Mouse (Mus musculus): ENCODE results near the gene Ttc25.
"Not testable (repeated sequence)": the region's sequence is repeated elsewhere in the genome, so short reads cannot be mapped to it uniquely, and the experiment has no call there.

Gene Ttc25

GRCm38 (mm10) chr11:100528375-100529165, 16.8 kb upstream of the Ttc25 start:
- no peak for DNase-seq (ENCODE audit: low read depth, low spot score)

GRCm38 (mm10) chr11:100533871-100534270, 11.5 kb upstream of the Ttc25 start:
- no peak for DNase-seq (ENCODE audit: low read depth, low spot score)

GRCm38 (mm10) chr11:100534411-100534810, 11.0 kb upstream of the Ttc25 start:
- not testable (repeated sequence) for DNase-seq (ENCODE audit: low read depth, low spot score)

GRCm38 (mm10) chr11:100534821-100535220, 10.6 kb upstream of the Ttc25 start:
- DNase-seq (ENCODE audit: low read depth, low spot score), result not testable (repeated sequence)

- no peak for DNase-seq (ENCODE audit: low read depth, low spot score)
Measured at GRCm38 (mm10) chr11:100535996-100536395, 9.4 kb upstream of the Ttc25 start.

GRCm38 (mm10) chr11:100536466-100536865, 8.9 kb upstream of the Ttc25 start:
- no peak for DNase-seq (ENCODE audit: low read depth, low spot score)

- DNase-seq (ENCODE audit: low read depth, low spot score), result no peak
Measured at GRCm38 (mm10) chr11:100540966-100541365, 4.4 kb upstream of the Ttc25 start.

- DNase-seq (ENCODE audit: low read depth, low spot score), result no peak
Measured at GRCm38 (mm10) chr11:100541577-100541976, 3.8 kb upstream of the Ttc25 start.

- DNase-seq (ENCODE audit: low read depth, low spot score), result no peak
Measured at GRCm38 (mm10) chr11:100545746-100546085, 309 bp downstream of the Ttc25 start.

- no peak for DNase-seq (ENCODE audit: low read depth, low spot score)
Measured at GRCm38 (mm10) chr11:100546955-100547354, 1.5 kb downstream of the Ttc25 start.

GRCm38 (mm10) chr11:100548141-100548540, 2.7 kb downstream of the Ttc25 start:
- DNase-seq (ENCODE audit: low read depth, low spot score), result no peak

GRCm38 (mm10) chr11:100549466-100549865, 4.1 kb downstream of the Ttc25 start:
- DNase-seq (ENCODE audit: low read depth, low spot score), result no peak

GRCm38 (mm10) chr11:100550101-100550500, 4.7 kb downstream of the Ttc25 start:
- no peak for DNase-seq (ENCODE audit: low read depth, low spot score)

- no peak for DNase-seq (ENCODE audit: low read depth, low spot score)
Measured at GRCm38 (mm10) chr11:100552842-100553241, 7.4 kb downstream of the Ttc25 start.

GRCm38 (mm10) chr11:100555583-100555982, 10.2 kb downstream of the Ttc25 start:
- peak; percentile 52 for DNase-seq (ENCODE audit: low read depth, low spot score)

GRCm38 (mm10) chr11:100557563-100557962, 12.2 kb downstream of the Ttc25 start:
- no peak for DNase-seq (ENCODE audit: low read depth, low spot score)

- DNase-seq (ENCODE audit: low read depth, low spot score), result no peak
Measured at GRCm38 (mm10) chr11:100559476-100559875, 14.1 kb downstream of the Ttc25 start.

- no peak for DNase-seq (ENCODE audit: low read depth, low spot score)
Measured at GRCm38 (mm10) chr11:100561748-100562147, 16.3 kb downstream of the Ttc25 start.

- DNase-seq (ENCODE audit: low read depth, low spot score), result peak; percentile 86
Measured at GRCm38 (mm10) chr11:100564297-100564696, 18.9 kb downstream of the Ttc25 start.

GRCm38 (mm10) chr11:100564703-100565102, 19.3 kb downstream of the Ttc25 start:
- no peak for DNase-seq (ENCODE audit: low read depth, low spot score)

GRCm38 (mm10) chr11:100567229-100567628, 21.8 kb downstream of the Ttc25 start:
- no peak for DNase-seq (ENCODE audit: low read depth, low spot score)

GRCm38 (mm10) chr11:100567815-100568245, 22.4 kb downstream of the Ttc25 start:
- DNase-seq (ENCODE audit: low read depth, low spot score), result no peak

GRCm38 (mm10) chr11:100568692-100569091, 23.3 kb downstream of the Ttc25 start:
- no peak for DNase-seq (ENCODE audit: low read depth, low spot score)

GRCm38 (mm10) chr11:100569789-100570188, 24.4 kb downstream of the Ttc25 start:
- no peak for DNase-seq (ENCODE audit: low read depth, low spot score)
